Mouse (Mus musculus) E14TG2a.4 (cell line): ENCODE measurements around the gene Rnf150.

Experiments
- CTCF ChIP-seq: conservative IDR thresholded peaks from 2 replicates; pipeline ENCODE4 v1.5.1; 2014; ENCODE audit warnings: low read length
- NANOG ChIP-seq: IDR thresholded peaks from 2 replicates; pipeline ENCODE4 v1.6.1; 2014; ENCODE audit warnings: borderline replicate concordance, low read length, mixed read lengths

DNA sequence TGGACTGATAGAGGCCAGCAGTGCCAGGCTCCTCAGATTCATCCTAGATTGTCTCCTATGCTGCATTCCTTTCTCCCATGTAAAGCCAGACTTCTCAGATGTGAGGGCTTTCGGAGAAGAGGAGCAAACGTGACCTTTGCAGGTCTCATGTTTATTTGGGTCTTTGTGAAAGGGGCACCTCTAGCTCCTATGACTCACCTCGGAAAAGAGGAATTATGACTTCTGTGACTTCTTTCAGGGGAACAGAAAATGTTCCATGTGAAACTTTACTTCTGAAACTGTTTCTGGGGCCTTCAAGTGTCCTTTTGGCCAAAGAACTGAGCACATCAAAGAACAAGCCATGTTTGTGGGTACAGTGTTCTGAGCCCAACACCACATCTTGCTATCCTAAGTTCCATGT is 133.7 kb downstream of the Rnf150 start:
- TF ChIP-seq CTCF (no peak), NANOG (no peak)
